Mouse (Mus musculus) urinary bladder, adult 2 months (tissue): ENCODE data around the gene A2ml1. TPM values are rescaled to one million over a fixed set of nuclear protein-coding genes. Genes with fewer than 3 reads are reported as not detected.

ENCODE experiments used
- polyA plus RNA-seq: library from polyadenylated mRNA; depleted of rRNA; stranded (reverse); fragments of >200 nt; gene quantifications from 2 replicates; pipeline ENCODE4 v1.2.3, GENCODE M21; 2012; rRNA removed

The A2ml1 gene
- polyA plus RNA-seq, 1 experiment, result not detected

Other genes starting within 250 kb of the A2ml1 start
- gene Tulp3, start 225.8 kb downstream of the A2ml1 start, polyA plus RNA-seq, result 22.6 TPM in 2 replicates
- 12.9 and 18.6 TPM in 2 replicates for gene Rhno1, start 218.7 kb downstream of the A2ml1 start, polyA plus RNA-seq
- 4.7 and 5.0 TPM in 2 replicates for gene Foxm1, start 218.6 kb downstream of the A2ml1 start, polyA plus RNA-seq
- 0.10 TPM in 1 of 2 replicates, not detected in the other for gene Tex52, start 206.2 kb downstream of the A2ml1 start, polyA plus RNA-seq
- gene Gm44596, start 206.1 kb downstream of the A2ml1 start, polyA plus RNA-seq, result not detected in 2 replicates
- 5.0 and 5.6 TPM in 2 replicates for gene Nrip2, start 182.3 kb downstream of the A2ml1 start, polyA plus RNA-seq
- gene Itfg2, start 156.7 kb downstream of the A2ml1 start, polyA plus RNA-seq, result 10.9 and 15.7 TPM in 2 replicates
- 115 and 121 TPM in 2 replicates for gene Fkbp4, start 142.9 kb downstream of the A2ml1 start, polyA plus RNA-seq
- gene Pzp, start 54.9 kb downstream of the A2ml1 start, polyA plus RNA-seq, result 0.09 TPM in 1 of 2 replicates, not detected in the other
- gene Klrb1a, start 41.9 kb upstream of the A2ml1 start, polyA plus RNA-seq, result 0.22 and 0.29 TPM in 2 replicates
- gene Clec2h, start 80.8 kb upstream of the A2ml1 start, polyA plus RNA-seq, result not detected in 2 replicates
- gene Klrb1, start 141.5 kb upstream of the A2ml1 start, polyA plus RNA-seq, result not detected in 2 replicates
- gene Klrb1c, start 207.6 kb upstream of the A2ml1 start, polyA plus RNA-seq, result 1.1 TPM in 2 replicates
- 0.23 and 0.43 TPM in 2 replicates for gene Gm44511, start 244.7 kb upstream of the A2ml1 start, polyA plus RNA-seq
- gene Klrb1b, start 244.7 kb upstream of the A2ml1 start, polyA plus RNA-seq, result 0.92 and 0.93 TPM in 2 replicates